Mouse (Mus musculus): ENCODE data around the gene Abca17.

Gene Abca17

GRCm38 (mm10) chr17:24344672-24345071 lies 6.2 kb downstream of the Abca17 start:
- DNase-seq = no peak

GRCm38 (mm10) chr17:24327656-24328055 lies 23.2 kb downstream of the Abca17 start:
- no peak for DNase-seq

DNA sequence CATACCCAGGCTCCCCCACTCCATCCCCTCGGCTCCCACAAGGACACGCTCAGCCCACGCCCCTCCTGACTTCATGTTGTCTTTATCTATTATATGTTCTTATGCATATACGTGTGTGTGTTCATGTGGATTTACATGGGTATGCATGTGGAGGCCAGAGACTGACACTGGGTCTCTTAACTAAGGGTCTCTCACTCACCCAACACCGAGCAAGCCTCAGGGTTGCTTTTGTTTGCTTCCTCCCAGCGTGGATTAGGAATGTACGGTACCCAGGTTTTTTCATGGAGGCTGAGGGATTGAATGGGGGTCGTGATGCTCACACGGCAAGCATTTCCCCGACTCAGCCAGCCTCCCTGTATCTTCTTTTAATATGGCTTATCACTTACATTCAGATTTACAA lies 25.8 kb downstream of the Abca17 start:
- DNase-seq = no peak

DNA sequence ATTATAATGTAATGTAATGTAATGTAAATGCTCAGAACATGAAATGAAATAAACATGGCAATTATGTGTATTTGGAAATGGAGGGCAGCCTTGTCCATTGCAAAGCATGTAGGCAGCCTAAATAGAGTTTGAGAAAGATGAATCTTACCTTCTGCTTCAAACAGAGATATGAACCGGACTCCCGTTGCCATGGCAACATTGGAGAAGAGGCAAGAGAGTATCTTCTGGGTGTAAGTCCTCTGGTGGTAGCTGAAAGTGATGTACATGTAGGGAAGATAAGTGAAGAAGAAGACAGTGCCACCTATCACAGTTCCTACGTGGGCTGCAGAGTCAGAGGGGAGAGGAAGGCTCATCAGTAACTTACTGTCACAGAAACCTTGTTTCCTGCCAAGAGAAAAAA lies 30.0 kb downstream of the Abca17 start:
- DNase-seq = no peak

DNA sequence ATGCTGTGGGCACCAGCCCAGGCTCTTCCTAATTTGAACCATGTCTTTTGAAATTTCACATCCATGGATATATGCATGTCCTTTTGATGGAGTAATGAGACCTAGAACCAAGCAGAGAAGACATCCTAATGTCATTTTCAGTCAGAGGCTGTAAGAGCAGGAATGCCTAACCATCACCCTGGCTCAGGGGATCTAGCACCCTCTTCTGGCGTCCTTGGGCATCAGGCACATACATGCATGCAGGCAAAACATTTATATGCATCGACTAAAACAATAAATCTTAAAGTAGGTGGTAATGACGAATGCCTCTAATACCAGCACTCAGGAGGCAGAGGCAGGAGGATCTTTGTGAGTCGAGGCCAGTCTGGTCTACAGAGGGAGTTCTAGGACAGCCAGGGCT lies 43.4 kb downstream of the Abca17 start:
- peak; percentile 5 for DNase-seq

DNA sequence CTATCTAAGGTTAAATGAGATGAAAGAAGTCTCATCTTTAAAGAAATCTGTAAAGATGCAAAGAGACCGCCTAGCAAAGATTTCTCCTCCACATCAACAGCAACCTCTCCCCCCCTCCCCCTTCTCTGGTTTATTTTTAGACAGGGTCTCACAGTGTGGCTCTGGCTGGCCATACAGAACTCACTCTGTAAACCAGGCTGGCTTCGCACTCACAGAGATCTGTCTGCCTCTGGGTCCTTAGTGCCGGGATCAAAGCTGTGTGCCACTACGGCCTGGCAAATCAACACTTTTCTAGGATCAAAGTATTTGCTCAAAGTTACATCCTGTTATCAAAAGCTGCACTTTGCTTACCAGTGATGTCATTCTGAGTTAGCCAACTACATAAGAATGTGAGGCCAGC lies 50.2 kb downstream of the Abca17 start:
- no peak for DNase-seq

- DNase-seq = no peak
Observed at GRCm38 (mm10) chr17:24289338-24289737, 61.5 kb downstream of the Abca17 start.

GRCm38 (mm10) chr17:24288477-24288876 lies 62.4 kb downstream of the Abca17 start:
- DNase-seq = no peak

DNA sequence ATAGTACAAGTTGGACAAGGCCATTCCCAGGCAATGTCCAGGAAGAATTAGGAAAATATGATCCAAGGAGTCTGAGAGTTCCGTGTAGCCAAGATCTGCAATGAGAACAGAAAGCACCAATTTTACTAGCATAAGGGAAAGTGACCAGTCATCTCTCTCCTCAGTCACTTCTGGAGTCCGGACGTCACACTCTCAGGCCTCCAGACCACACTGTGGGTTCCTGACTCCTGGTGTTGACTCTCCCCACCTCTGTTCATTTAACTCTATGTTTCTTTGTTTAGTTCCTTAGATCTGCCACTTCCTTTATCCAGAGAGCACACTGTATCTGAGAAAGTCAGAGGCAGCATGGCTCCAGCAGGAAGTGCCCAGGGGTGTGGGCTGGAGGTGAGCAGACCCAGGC lies 65.2 kb downstream of the Abca17 start:
- no peak for DNase-seq

- DNase-seq = no peak
Observed at GRCm38 (mm10) chr17:24283266-24283818, 67.5 kb downstream of the Abca17 start.

- DNase-seq = no peak
Observed at GRCm38 (mm10) chr17:24282637-24283036, 68.2 kb downstream of the Abca17 start.

GRCm38 (mm10) chr17:24279907-24280306 lies 71.0 kb downstream of the Abca17 start:
- DNase-seq = no peak

DNA sequence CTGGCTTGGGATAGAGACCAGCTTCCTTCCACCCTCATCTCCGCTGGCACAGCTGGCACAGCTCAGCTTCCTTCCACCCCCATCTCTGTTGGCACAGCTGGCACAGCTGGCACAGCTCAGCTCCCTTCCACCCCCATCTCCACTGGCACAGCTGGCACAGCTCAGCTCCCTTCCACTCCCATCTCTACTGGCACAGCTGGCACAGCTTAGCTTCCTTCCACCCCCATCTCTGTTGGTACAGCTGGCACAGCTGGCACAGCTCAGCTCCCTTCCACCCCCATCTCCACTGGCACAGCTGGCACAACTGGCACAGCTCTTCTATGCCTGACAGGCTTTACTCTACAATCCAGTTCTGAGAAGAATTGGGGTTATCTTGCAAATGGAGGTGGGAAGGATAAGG lies 83.7 kb downstream of the Abca17 start:
- no peak for DNase-seq

DNA sequence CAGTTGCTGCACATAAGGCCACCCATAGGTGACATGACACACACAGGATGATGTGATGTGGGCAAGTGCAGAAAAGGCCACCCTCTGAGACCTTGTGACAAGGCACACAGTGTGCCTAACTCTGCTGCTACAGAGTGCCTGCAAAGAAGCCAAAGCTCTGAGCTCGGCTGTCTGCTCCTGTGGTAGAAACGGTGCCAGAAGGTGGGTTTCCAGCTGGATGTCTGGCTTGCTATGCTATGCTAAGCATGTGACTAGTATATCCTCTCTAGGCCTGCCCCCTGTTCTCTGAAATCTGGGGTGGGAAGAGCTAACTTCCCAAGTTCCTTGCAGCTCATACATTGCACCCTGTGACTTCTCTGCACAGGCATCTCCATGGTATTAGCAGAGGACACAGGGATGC lies 86.1 kb downstream of the Abca17 start:
- no peak for DNase-seq

- DNase-seq = no peak
Observed at GRCm38 (mm10) chr17:24260516-24260915, 90.4 kb downstream of the Abca17 start.

- DNase-seq = no peak
Observed at GRCm38 (mm10) chr17:24259702-24260101, 91.2 kb downstream of the Abca17 start.

GRCm38 (mm10) chr17:24258981-24259380 lies 91.9 kb downstream of the Abca17 start:
- no peak for DNase-seq

- DNase-seq = no peak
Observed at GRCm38 (mm10) chr17:24252329-24252728, 98.5 kb downstream of the Abca17 start.

DNA sequence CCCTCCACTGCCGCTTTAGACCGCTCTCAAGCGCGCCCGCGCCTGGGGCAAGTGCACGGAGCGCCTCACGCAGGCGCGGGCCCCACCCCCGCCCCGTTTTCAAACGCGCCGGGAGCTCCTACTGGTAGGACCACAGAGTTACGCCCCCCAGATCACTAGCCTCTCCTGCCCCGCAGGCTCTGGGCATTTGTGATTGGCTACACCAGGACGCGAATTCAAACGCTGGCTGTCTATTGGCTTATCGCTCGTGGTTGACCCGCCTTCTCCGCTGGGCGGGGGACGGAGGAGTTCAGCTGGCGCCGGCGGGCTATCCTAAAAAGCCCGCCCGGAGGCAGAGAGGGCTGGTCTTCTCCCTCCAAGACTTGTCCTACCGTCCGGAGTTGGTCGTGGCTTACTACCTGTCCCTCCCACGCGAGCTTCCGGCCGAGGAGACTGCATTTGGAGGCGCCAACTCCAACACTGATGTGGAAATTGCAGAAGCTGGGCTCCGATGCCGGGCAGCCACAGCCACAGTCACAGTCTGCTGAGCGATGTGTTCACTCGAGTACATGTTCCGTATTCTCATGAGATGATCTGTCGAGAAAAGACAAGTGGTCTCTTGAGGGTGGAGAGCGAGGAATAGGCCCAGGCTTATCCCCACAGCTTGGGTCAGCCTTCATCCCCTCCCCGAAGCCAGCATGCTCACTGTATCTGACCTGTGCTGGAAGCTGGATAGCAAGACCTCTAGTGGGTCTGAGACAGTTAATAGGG lies 99.4 kb downstream of the Abca17 start, which contains the start of gene Ccnf:
TSS of gene Ccnf (minus strand) at position 165 of the 750 bp plus-strand sequence.
- DNase-seq = peak; percentile 97

DNA sequence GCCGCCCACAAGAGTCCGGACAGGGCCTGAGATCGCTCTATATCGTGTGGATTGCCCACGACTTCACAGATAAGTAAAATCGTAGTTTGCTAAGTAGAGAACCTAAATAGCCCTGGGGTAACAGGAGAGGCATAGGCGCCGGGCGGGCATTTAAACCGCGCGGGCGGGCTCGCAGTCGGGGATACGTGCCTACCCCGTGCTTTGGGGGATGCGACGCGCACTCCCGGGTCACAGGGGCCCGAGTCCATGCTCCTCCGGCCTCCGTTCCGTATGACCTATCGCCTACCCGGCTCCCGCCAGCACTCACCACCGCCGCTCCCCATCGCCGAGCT lies 99.9 kb downstream of the Abca17 start:
- no peak for DNase-seq

GRCm38 (mm10) chr17:24248641-24249040 lies 102.2 kb downstream of the Abca17 start:
- DNase-seq = no peak

DNA sequence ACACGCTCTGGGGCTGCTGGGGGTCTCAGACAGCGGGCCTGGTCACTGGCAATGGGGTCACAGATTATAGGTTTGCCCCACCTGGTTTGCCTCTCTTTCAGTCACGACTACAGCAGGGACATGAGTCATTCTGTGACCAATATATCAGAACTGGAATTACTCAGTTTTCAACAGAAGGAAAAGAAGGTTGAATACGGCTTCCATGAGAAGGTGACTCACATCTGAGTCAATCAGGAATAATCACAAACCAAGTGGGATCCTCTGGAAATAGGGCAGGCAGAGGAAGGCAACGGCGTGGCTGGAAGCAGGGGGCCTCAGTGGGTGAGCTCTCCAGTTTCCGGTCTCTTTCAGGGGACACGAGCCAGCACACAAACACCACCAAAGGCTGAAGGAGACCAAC lies 106.8 kb downstream of the Abca17 start:
- no peak for DNase-seq

- DNase-seq = no peak
Observed at GRCm38 (mm10) chr17:24243311-24243969, 107.4 kb downstream of the Abca17 start.

GRCm38 (mm10) chr17:24236921-24237320 lies 113.9 kb downstream of the Abca17 start:
- DNase-seq = no peak

Data from kidney, adult 11 months (tissue).